Mouse (Mus musculus) urinary bladder, postnatal 25 days (tissue): ENCODE results near the gene Frmd8.

Experiments used
- DNase-seq: peaks from one replicate; pipeline ENCODE4 v3.0.0; 2022; ENCODE audit warnings: low spot score

Gene Frmd8

GRCm38 (mm10) chr19:5849843-5850527 is 25.1 kb downstream of the Frmd8 start:
- peak; percentile 92 for DNase-seq

GRCm38 (mm10) chr19:5848826-5849672 is 26.0 kb downstream of the Frmd8 start:
- no peak for DNase-seq

GRCm38 (mm10) chr19:5848032-5848825 is 26.8 kb downstream of the Frmd8 start:
- peak; percentile 53 for DNase-seq

GRCm38 (mm10) chr19:5847306-5847796 is 27.7 kb downstream of the Frmd8 start:
- DNase-seq: no peak

- DNase-seq: peak; percentile 62
Measured at GRCm38 (mm10) chr19:5846557-5847305, 28.3 kb downstream of the Frmd8 start.

- DNase-seq: no peak
Measured at GRCm38 (mm10) chr19:5846154-5846553, 28.9 kb downstream of the Frmd8 start.

GRCm38 (mm10) chr19:5845319-5846135 is 29.5 kb downstream of the Frmd8 start:
- DNase-seq: peak; percentile 92

- no peak for DNase-seq
Measured at GRCm38 (mm10) chr19:5844831-5845318, 30.2 kb downstream of the Frmd8 start.

- no peak for DNase-seq
Measured at GRCm38 (mm10) chr19:5843781-5844691, 31.0 kb downstream of the Frmd8 start.

- no peak for DNase-seq
Measured at GRCm38 (mm10) chr19:5842785-5843730, 32.0 kb downstream of the Frmd8 start.

GRCm38 (mm10) chr19:5841999-5842784 is 32.9 kb downstream of the Frmd8 start:
- DNase-seq: no peak

GRCm38 (mm10) chr19:5841389-5841946 is 33.6 kb downstream of the Frmd8 start:
- no peak for DNase-seq

GRCm38 (mm10) chr19:5840890-5841388 is 34.1 kb downstream of the Frmd8 start:
- no peak for DNase-seq

- no peak for DNase-seq
Measured at GRCm38 (mm10) chr19:5840086-5840889, 34.8 kb downstream of the Frmd8 start.

GRCm38 (mm10) chr19:5839317-5840085 is 35.6 kb downstream of the Frmd8 start:
- no peak for DNase-seq

- DNase-seq: no peak
Measured at GRCm38 (mm10) chr19:5838892-5839165, 36.2 kb downstream of the Frmd8 start.
